Mouse (Mus musculus): ENCODE results near the gene Pip4k2a.

Pip4k2a gene

GRCm38 (mm10) chr2:18923806-18924595 lies 73.9 kb downstream of the Pip4k2a start:
- DNase-seq (ENCODE audit: low read depth, low spot score) = no peak

GRCm38 (mm10) chr2:18923098-18923649 lies 74.8 kb downstream of the Pip4k2a start:
- DNase-seq (ENCODE audit: low read depth, low spot score) = no peak

GRCm38 (mm10) chr2:18921570-18922180 lies 76.3 kb downstream of the Pip4k2a start:
- no peak for DNase-seq (ENCODE audit: low read depth, low spot score)

DNA sequence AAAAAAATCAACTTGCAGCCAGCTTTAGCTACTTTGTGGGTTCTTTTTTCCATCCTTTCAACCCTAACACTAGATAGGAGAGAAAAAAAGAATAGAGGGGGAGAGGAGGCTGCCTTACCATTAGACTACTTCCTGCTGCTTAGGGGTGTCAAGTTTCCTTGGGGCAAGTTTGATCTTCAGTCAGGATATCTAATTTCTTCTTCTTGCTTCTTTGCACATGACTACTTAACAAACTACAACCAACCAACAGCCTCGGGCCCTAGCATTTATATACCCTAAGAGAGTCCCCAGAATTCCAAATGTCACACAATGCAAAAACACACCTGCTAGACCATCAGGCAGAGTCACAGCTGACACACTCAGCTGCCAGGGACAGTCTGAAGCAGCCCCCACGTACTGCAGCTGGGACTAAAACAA lies 77.5 kb downstream of the Pip4k2a start:
- no peak for DNase-seq (ENCODE audit: low read depth, low spot score)

GRCm38 (mm10) chr2:18919797-18920354 lies 78.0 kb downstream of the Pip4k2a start:
- DNase-seq (ENCODE audit: low read depth, low spot score) = no peak

DNA sequence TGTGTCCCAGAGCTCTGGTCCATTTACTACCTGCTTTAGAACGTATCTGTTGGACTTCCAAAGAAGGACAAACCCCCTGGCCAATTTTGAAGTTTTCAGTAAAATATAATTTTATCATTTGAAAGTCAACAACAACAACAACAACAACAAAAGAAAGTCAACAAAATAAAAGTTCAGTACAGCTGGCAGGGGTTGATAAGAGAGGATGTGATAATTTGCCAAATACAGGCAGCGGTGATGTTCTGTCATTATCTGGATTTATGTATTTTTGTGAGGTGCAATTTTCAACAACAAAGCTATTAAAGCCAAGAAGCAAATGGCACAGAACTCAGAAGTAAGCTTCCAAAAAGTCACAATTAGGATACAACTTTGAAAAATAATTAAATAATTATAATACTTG lies 80.1 kb downstream of the Pip4k2a start:
- DNase-seq (ENCODE audit: low read depth, low spot score) = no peak

DNA sequence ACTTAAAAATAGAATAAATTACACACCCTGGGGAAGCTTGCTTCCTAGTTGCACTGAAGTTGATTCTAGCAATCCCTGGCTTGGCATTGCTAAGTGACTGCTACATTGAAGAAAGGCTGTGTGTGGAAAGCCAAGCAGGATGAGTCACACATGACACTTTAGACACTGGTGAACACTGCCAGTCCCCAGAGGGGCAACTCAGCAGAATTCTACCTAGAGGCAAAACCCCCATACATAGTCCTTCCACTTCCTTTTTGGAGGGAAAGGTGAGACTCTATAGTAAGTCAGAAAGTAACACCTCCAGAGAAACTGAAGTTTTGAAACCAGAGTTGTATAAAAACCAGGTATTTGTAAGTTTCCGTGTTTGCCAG lies 80.6 kb downstream of the Pip4k2a start:
- DNase-seq (ENCODE audit: low read depth, low spot score) = peak; percentile 58

GRCm38 (mm10) chr2:18916615-18917379 lies 81.1 kb downstream of the Pip4k2a start:
- no peak for DNase-seq (ENCODE audit: low read depth, low spot score)

- no peak for DNase-seq (ENCODE audit: low read depth, low spot score)
Measured at GRCm38 (mm10) chr2:18916042-18916407, 81.9 kb downstream of the Pip4k2a start.

DNA sequence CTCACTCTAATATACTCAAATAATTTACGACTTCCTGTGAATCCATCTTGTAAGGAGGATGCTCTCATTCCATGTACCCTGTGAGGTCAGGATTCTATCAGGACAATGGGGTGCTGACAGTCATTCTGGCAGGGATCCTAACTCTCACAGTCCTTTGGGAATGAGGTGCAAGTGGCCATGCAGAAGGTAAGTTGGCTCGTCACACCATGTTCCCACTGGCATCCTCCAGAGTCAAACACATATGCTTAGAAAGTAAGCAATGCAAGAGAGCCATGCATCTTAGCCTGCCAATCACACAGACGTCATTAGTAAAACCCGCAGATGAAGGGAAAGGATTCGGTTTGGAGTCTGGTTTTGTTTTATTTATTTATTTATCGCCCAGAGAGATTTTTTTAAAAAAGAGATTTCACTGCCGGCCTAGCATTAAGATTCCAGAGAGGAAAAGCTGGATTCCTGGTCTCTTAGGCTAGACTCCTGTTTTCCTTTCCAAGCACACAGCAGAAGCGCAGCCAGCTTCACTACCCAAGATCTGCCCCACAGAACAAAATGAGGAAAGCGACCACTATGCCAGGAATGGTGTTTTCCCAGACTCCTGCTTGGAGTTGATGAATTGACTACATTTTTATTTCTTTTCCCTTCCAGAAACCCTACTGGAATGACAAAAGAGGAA lies 82.4 kb downstream of the Pip4k2a start:
- no peak for DNase-seq (ENCODE audit: low read depth, low spot score)

DNA sequence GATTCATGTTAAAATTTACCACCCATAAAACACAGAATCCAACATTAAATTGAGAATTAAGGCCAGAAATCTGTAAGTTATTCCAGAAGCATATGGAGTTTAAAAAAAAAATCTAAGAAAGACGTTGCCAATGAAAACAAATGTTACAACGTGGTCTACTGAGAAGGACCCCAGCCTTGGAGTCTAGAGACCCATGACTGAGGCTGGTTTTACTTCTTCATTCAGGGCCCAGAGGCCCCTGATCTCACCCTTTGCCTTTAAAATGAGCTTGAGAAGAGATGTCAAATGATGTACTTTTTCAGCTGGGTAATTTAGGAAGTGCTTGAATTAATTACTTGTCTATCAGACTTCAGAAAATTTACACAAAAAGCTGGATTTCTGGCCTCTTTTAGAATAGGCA lies 83.2 kb downstream of the Pip4k2a start:
- DNase-seq (ENCODE audit: low read depth, low spot score) = no peak

GRCm38 (mm10) chr2:18913642-18914041 lies 84.3 kb downstream of the Pip4k2a start:
- DNase-seq (ENCODE audit: low read depth, low spot score) = no peak

DNA sequence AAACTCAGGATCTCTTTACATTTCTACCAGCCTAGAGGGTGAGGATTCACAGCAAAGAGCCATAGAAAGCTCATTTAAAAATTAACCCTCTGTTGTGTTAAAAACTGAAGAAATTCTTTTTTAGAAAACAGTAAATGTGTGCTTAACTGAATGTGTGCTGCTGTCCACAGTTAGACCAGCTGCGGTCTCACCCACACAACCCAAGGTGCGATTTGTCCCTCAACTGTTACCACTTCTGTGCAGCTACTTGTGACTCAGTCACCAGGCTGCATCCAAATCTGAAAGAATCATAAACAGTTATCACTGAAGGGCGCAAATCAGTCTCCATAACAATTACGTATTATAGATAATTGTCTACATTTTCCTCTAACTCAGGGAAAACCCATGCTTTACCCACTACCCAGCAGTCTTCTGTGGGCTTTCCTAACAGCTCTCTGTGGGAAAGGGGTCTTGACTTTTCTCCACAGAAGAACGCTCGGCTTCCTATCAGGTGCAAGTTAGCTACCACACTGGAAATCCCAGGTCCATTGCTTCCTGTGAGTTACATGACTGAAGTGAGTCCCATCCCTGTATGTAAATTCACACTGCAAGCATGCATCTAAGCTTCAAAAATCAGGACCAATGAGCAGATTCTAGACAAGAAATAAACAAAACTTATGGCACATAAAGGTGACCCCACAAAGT lies 86.5 kb downstream of the Pip4k2a start:
- no peak for DNase-seq (ENCODE audit: low read depth, low spot score)

- DNase-seq (ENCODE audit: low read depth, low spot score) = no peak
Measured at GRCm38 (mm10) chr2:18910209-18910608, 87.7 kb downstream of the Pip4k2a start.

DNA sequence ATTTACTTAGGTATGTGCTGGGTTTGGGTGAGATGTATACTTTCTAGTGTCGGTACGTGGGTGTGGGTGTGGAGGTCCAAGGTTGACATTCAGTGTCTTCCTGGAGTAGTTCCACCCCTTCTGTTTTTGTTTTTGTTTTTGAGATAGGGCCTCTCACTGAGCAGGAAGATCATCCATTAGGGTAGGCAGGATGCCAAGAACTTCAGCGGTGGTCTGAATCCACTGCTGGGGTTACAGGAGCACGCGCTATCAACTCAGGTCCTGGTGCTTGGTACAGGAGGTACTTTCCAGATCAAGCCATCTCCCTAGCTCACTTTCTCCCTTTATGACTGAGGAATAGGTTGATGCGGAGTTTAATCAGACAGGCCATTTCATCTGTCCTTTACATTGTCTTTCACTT lies 88.2 kb downstream of the Pip4k2a start:
- DNase-seq (ENCODE audit: low read depth, low spot score) = no peak

DNA sequence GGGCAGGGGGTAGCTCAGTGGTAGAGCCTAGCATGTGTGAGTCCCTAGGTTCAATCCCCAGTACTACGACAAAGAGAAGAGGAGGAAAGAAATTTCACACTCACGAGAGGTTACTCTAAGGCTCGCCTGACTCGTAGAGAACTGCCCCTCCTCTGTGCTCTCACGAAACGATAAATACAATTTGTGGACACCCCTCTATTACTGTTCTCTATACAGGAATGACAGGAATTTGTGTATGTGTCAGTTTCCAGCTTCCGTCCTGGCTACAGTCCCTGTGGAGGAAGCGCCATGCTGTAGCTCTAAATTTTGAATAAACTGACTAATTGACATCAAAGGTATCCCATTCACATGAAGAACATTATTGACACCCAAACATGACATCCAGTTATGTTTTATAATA lies 90.7 kb downstream of the Pip4k2a start:
- DNase-seq (ENCODE audit: low read depth, low spot score) = no peak

GRCm38 (mm10) chr2:18906421-18907084 lies 91.4 kb downstream of the Pip4k2a start:
- no peak for DNase-seq (ENCODE audit: low read depth, low spot score)

DNA sequence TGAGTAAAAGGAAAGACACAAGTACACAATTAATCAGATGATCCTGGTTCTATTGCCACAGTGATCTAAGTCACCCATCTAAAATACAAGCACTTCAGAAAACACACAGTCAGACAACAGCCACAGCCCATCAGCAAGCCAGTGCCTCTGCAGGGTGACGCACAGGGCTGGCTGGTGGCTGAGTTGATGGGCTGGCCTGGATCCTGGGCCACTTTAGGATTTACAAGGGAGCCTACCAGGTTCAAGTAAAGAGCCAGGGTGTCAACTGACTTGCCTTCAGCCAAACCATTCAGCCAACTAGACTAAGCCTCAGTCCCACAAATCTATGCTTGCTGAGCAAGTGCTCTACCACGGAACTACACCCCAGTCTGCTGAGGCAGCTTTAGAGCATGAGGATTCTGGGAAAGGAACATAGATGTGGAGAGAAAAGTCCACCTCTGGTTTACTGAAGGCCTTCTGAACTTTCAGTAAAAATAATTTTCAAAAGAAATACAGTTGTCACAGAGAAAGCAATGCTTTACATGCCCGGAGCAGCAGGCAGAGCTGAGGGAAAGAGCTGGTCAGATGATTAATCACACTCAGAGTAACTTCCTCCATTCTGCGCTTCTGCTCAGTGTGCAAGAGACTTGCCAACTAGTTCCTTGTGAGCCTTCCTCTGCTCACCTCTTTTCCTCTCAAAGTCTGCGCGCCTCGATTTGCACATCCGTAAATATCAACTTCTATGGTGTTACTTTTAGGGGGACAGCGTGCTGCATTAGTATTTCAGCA lies 94.4 kb downstream of the Pip4k2a start:
- DNase-seq (ENCODE audit: low read depth, low spot score) = peak; percentile 36

- DNase-seq (ENCODE audit: low read depth, low spot score) = no peak
Measured at GRCm38 (mm10) chr2:18901133-18901532, 96.8 kb downstream of the Pip4k2a start.

DNA sequence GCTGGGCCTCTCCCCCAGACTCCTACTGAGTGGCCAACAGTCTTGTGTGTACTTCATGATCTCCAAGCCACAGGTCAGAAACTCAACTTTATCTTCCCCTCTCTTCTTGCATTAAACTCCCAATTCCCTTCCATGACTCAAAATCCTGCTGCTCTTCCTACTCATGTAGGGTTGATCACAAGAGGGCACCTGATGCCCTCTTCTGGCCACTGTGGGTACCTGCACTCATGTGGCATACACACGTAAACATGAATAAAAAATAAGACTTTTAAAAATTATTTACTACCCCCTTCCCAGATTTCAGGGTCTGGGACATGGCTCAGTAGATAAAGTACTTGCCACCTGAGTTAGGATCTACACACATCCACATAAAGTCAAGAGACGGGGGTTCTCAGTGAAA lies 97.3 kb downstream of the Pip4k2a start:
- no peak for DNase-seq (ENCODE audit: low read depth, low spot score)
